Mouse (Mus musculus): ENCODE results near the gene Pde1a. TPM values are rescaled to one million over a fixed set of nuclear protein-coding genes. Genes with fewer than 3 reads are reported as not detected.

The Pde1a gene
- polyA plus RNA-seq, 1 experiment, result 4.4 TPM

DNA sequence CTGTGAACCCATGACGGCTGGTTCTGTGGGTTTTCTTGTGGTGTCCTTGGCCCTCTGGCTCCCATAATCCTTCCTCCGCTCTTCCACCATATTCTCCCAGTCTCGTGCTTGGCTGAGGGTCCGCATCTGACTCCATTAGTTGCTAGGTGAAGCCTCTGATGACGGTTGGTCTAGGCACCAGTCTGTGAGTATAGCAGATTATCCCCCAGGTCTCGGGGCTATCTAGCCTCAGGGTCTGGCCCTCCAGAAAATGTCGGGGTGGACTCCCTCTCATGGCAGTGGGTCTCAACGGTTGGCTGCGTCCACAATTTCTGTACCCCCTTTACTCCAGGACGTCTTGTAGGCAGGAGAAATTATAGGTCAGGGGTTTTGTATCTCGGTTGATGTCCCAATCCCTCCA, 342.8 kb downstream of the Pde1a start:
- TF ChIP-seq CTCF (IDR thresholded peaks at IDR 0.05; ENCODE audit: borderline replicate concordance, extremely low read depth, insufficient read depth, insufficient read length) (no peak), POLR2A (IDR thresholded peaks at IDR 0.05; ENCODE audit: borderline replicate concordance, extremely low read depth, insufficient read depth, insufficient read length, poor library complexity, severe bottlenecking) (no peak)
- DNase-seq (ENCODE audit: low read depth), result no peak

DNA sequence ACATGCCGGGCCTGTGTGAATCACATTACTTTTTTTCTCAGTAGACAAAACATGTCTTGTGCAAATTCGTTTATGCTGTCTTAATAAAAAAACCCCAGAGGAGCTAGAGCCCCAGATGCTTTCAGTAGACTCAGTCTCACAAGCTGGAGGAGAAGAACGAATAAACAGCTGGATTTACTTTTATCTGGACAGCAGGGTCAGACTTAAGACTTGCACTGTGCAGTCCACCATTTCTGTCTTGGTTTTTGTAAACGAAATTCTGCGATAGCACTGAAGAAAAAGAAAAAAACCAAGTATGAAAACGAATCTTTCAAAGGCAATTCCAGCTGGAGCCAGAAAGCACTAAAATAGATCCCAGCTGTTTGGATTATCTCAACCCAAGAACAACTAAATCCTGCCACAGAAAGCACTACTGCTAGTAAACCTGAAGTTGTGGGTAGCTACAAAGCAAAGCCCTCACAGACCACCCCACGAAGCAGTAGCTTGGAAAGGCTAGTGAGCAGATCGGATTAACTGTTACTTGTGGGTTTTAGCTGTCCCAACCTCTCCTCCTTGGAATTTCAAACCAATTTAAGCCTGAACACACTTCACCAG, 343.6 kb downstream of the Pde1a start:
- no peak for DNase-seq (ENCODE audit: low read depth)
- no peak for TF ChIP-seq POLR2A (IDR thresholded peaks at IDR 0.05; ENCODE audit: borderline replicate concordance, extremely low read depth, insufficient read depth, insufficient read length, poor library complexity, severe bottlenecking)
- TF ChIP-seq CTCF (IDR thresholded peaks at IDR 0.05; ENCODE audit: borderline replicate concordance, extremely low read depth, insufficient read depth, insufficient read length), result no peak

Other genes with a start within 250 kb of the Pde1a start
- not detected in 2 replicates for gene Prdx6b, start 163.0 kb upstream of the Pde1a start, polyA plus RNA-seq (2012; rRNA removed)
- 44.9 and 51.5 TPM in 2 replicates for gene Dnajc10, start 186.0 kb upstream of the Pde1a start, polyA plus RNA-seq (2012; rRNA removed)

All from brain, embryonic 14.5 days (tissue).